Mouse (Mus musculus): ENCODE measurements around the gene Gm26566. TPM values are rescaled to one million over a fixed set of nuclear protein-coding genes. Genes with fewer than 3 reads are reported as not detected.
A peak's percentile ranks its signal among the peaks of the same experiment; 100 is the strongest.

Gene Gm26566
- polyA plus RNA-seq, 1 experiment from 2014 or later, result 2.1 TPM

DNA sequence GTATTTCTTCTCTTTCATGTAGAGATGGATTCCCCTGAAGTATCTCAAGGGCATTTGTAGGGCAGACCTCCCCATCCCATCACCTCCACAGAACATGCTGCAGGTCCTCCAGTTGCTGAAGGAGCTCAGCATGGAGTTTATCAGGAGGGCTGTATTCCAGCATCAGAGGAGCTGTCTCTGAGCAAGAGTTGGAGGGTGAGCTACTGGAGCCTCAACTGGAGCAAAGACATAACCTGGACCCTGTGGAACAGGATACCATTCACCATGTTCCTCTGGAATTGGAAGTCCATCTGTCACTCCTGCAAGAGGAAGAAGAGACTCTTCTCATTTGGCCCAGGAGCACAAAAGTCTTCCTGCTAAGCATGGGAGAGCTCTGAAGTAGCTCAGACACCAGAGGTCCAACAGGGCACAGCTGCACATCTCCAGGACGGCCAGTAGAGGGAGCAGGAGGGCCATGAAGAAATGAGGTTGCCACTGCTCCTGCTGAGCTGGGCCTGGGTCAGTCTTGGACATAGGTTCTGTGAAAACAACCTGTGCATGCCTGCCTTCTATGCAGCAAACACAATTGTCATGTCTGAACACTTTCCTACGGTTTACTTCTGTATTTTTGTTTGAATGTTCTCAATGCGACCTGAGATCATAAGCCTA is 25.2 kb upstream of the Gm26566 start:
- no peaks in the 10 kb centered on the region for H3K27me3 ChIP-seq (ENCODE audit: control insufficient read depth, insufficient read depth, low read length)
- H3K36me3 ChIP-seq (ENCODE audit: control insufficient read depth, insufficient read depth, low read length), result no peaks in the 10 kb centered on the region
- no peaks in the 10 kb centered on the region for H3K4me1 ChIP-seq (ENCODE audit: control insufficient read depth, insufficient read depth, low read length)
- no peak overlapping the region for H3K9ac ChIP-seq (ENCODE audit: low read length)
- peak; percentile 76 for DNase-seq (ENCODE audit: low spot score)
- ATAC-seq (ENCODE audit: insufficient read depth, low FRiP score, low TSS enrichment), result peak; percentile 71; the same call in 1 of the 2 replicates
- H3K4me3 ChIP-seq (ENCODE audit: low read depth, low read length), result no peak overlapping the region
- WGBS, result 25% methylated on average over 3 of the region's 3 CpGs
- H3K27ac ChIP-seq (ENCODE audit: low read depth, low read length), result no peak overlapping the region
- H3K4me2 ChIP-seq (ENCODE audit: low read depth), result no peak overlapping the region
- no peaks in the 10 kb centered on the region for H3K9me3 ChIP-seq (ENCODE audit: control insufficient read depth, low read length)

DNA sequence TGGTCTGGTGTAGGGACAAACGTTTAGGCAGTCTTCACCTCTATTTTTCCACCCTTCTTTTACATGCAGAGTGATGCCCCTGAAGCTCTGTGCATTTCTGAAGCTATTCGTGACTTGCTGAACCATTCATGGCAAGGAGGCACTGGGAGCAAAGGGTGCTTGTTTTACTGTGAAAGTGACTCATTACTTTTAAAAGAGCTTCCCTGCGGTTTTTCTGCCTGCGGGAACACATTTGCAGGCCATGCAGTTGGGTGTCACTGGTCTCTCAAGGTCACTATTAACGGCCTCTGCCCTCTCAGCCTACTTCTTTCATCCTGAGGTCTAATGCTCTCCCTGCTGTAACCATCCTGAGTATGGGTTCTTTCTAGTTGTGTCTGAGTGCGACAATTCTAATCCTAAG is 24.5 kb upstream of the Gm26566 start:
- H3K4me1 ChIP-seq (ENCODE audit: control insufficient read depth, insufficient read depth, low read length), result no peaks in the 10 kb centered on the region
- H3K36me3 ChIP-seq (ENCODE audit: control insufficient read depth, insufficient read depth, low read length), result no peaks in the 10 kb centered on the region
- H3K9me3 ChIP-seq (ENCODE audit: control insufficient read depth, low read length), result no peaks in the 10 kb centered on the region
- no peak overlapping the region for H3K4me2 ChIP-seq (ENCODE audit: low read depth)
- no peak overlapping the region for H3K4me3 ChIP-seq (ENCODE audit: low read depth, low read length)
- ATAC-seq (ENCODE audit: insufficient read depth, low FRiP score, low TSS enrichment), result no peak
- no peaks in the 10 kb centered on the region for H3K27me3 ChIP-seq (ENCODE audit: control insufficient read depth, insufficient read depth, low read length)
- no peak for DNase-seq (ENCODE audit: low spot score)
- WGBS, result 53% methylated on average over 6 of the region's 6 CpGs
- no peak overlapping the region for H3K27ac ChIP-seq (ENCODE audit: low read depth, low read length)
- no peak overlapping the region for H3K9ac ChIP-seq (ENCODE audit: low read length)

DNA sequence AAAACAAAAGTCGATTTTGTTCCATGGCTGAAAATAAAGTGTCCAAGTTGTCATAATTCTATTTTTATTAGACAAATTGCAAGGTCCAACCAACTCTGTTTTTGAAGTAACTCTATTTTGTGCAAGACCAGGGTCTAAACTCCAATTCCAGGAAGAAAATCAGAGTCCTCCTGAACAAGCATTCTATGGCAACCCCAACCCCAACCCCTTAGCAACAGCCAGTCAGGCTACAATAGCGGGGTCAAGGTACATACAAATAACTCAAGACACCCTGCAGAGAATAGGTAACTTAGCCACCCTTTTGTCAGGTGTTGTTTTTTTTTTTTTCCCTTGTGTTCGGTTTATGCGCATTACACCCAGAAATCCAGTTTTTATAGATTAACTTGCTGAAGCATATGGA is 23.9 kb upstream of the Gm26566 start:
- Histone ChIP-seq H3K9ac (ENCODE audit: low read length) (no peak overlapping the region), H3K4me2 (ENCODE audit: low read depth) (no peak overlapping the region), H3K4me3 (ENCODE audit: low read depth, low read length) (no peak overlapping the region), H3K27ac (ENCODE audit: low read depth, low read length) (no peak overlapping the region), H3K27me3 (ENCODE audit: control insufficient read depth, insufficient read depth, low read length) (no peaks in the 10 kb centered on the region), H3K4me1 (ENCODE audit: control insufficient read depth, insufficient read depth, low read length) (no peaks in the 10 kb centered on the region), H3K9me3 (ENCODE audit: control insufficient read depth, low read length) (no peaks in the 10 kb centered on the region), H3K36me3 (ENCODE audit: control insufficient read depth, insufficient read depth, low read length) (no peaks in the 10 kb centered on the region)
- ATAC-seq (ENCODE audit: insufficient read depth, low FRiP score, low TSS enrichment) (no peak), DNase-seq (ENCODE audit: low spot score) (no peak)
- WGBS, result 81% methylated on average over 4 of the region's 4 CpGs

DNA sequence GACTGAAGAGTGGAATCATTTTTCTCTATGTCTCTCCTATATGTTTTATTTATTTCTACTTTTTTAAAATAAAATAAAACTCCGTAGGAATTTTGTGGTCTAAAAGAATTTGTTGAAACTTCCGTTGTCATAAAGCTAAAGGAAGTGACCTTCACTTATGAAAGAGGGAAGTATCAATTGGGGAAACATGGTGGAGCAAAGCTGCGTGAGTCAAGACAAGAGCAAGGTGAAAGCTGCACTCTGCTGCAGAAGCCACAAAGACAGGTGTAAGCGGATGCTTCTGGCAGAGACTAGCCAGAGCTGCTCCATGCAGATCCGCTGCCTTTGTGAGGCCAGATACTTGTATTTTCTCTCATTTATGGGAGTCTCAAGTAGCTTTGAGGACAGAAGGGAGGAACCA is 22.8 kb upstream of the Gm26566 start:
- H3K4me1 ChIP-seq (ENCODE audit: control insufficient read depth, insufficient read depth, low read length), result no peaks in the 10 kb centered on the region
- H3K4me3 ChIP-seq (ENCODE audit: low read depth, low read length), result no peak overlapping the region
- no peak for ATAC-seq (ENCODE audit: insufficient read depth, low FRiP score, low TSS enrichment)
- H3K27me3 ChIP-seq (ENCODE audit: control insufficient read depth, insufficient read depth, low read length), result no peaks in the 10 kb centered on the region
- H3K9ac ChIP-seq (ENCODE audit: low read length), result no peak overlapping the region
- DNase-seq (ENCODE audit: low spot score), result no peak
- H3K9me3 ChIP-seq (ENCODE audit: control insufficient read depth, low read length), result no peaks in the 10 kb centered on the region
- no peaks in the 10 kb centered on the region for H3K36me3 ChIP-seq (ENCODE audit: control insufficient read depth, insufficient read depth, low read length)
- H3K27ac ChIP-seq (ENCODE audit: low read depth, low read length), result no peak overlapping the region
- WGBS, result 85% methylated on average over 5 of the region's 5 CpGs
- no peak overlapping the region for H3K4me2 ChIP-seq (ENCODE audit: low read depth)

DNA sequence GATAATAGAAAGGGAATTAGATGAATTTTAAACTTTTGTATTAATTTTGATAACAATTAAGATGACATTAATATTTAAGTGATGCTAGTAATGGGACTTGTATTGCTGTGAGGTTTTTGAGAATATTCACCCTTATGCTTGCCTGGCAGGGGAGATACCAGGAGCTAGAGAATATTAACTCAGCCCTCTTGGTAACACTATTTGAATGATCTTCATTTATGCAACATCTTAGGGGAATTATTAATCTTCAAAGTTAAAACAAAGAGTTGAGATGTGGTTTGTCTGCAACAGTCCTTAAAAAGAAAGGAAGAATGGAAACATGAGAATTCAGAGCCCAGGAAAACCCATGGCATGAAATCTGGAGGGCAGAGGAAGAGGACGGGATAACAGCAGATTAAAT is 22.3 kb upstream of the Gm26566 start:
- no peak overlapping the region for H3K4me2 ChIP-seq (ENCODE audit: low read depth)
- 86% methylated on average over 1 of the region's 1 CpGs for WGBS
- H3K4me1 ChIP-seq (ENCODE audit: control insufficient read depth, insufficient read depth, low read length), result no peaks in the 10 kb centered on the region
- no peak overlapping the region for H3K27ac ChIP-seq (ENCODE audit: low read depth, low read length)
- H3K4me3 ChIP-seq (ENCODE audit: low read depth, low read length), result no peak overlapping the region
- no peaks in the 10 kb centered on the region for H3K36me3 ChIP-seq (ENCODE audit: control insufficient read depth, insufficient read depth, low read length)
- ATAC-seq (ENCODE audit: insufficient read depth, low FRiP score, low TSS enrichment), result no peak
- DNase-seq (ENCODE audit: low spot score), result no peak
- no peaks in the 10 kb centered on the region for H3K9me3 ChIP-seq (ENCODE audit: control insufficient read depth, low read length)
- H3K9ac ChIP-seq (ENCODE audit: low read length), result no peak overlapping the region
- no peaks in the 10 kb centered on the region for H3K27me3 ChIP-seq (ENCODE audit: control insufficient read depth, insufficient read depth, low read length)

DNA sequence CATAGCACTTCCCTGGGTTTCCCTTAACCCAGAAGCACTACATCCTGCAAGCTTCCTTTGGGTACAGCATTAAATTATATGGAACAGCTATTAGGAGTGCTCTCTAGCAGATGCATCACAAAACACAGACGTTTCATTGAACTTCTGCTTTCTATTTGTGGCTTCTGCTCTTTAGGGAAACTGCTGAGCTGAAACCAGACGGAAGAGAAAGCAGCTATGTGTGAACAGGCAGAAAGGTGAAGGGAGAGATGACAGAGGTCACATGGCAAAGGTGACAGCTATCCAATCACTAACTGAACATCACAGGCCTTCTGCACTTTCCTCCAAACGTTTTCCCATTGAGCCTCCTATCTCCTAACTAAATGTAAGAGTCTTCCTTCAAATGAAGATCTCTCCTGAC is 15.7 kb upstream of the Gm26566 start:
- 50% methylated on average over 3 of the region's 3 CpGs for WGBS
- Histone ChIP-seq H3K4me1 (ENCODE audit: control insufficient read depth, insufficient read depth, low read length) (no peaks in the 10 kb centered on the region), H3K27me3 (ENCODE audit: control insufficient read depth, insufficient read depth, low read length) (no peaks in the 10 kb centered on the region), H3K4me2 (ENCODE audit: low read depth) (no peak overlapping the region), H3K9ac (ENCODE audit: low read length) (no peak overlapping the region), H3K4me3 (ENCODE audit: low read depth, low read length) (no peak overlapping the region), H3K9me3 (ENCODE audit: control insufficient read depth, low read length) (no peaks in the 10 kb centered on the region), H3K27ac (ENCODE audit: low read depth, low read length) (no peak overlapping the region), H3K36me3 (ENCODE audit: control insufficient read depth, insufficient read depth, low read length) (no peaks in the 10 kb centered on the region)
- ATAC-seq (ENCODE audit: insufficient read depth, low FRiP score, low TSS enrichment) (no peak), DNase-seq (ENCODE audit: low spot score) (no peak)

DNA sequence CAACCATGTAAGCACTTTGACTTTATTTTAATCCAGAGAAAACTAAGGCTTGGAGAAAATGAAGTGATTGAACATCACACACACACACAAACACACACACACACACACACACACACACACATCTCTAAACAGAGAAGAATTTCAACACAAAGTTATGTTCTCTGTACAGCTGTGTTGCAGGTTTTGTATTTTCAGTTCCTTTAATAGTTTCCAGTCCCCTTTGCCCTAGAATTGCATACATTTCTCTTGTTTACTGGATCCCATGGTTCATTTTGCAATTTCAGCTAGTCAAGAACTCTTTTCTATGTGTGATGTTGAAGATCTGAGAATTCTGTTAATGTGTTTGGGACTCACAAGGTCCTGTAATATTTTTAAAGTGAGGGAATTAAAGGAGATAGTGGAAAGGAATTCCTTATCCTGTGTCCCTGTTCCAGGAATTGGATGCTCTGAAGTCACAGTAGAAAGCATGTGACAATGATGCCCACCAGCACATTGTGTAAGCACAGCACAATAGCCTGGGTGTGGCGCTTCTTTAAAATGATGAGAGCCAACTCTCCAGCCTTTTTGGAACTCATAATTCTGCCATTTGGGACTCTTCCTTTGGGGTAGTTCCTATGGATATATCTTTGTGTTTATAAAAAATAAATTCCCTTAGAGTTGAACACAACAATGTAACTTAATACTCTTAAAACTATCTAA is 14.3 kb upstream of the Gm26566 start:
- Histone ChIP-seq H3K4me3 (ENCODE audit: low read depth, low read length) (no peak overlapping the region), H3K9ac (ENCODE audit: low read length) (no peak overlapping the region), H3K27me3 (ENCODE audit: control insufficient read depth, insufficient read depth, low read length) (no peaks in the 10 kb centered on the region), H3K36me3 (ENCODE audit: control insufficient read depth, insufficient read depth, low read length) (no peaks in the 10 kb centered on the region), H3K27ac (ENCODE audit: low read depth, low read length) (no peak overlapping the region), H3K9me3 (ENCODE audit: control insufficient read depth, low read length) (no peaks in the 10 kb centered on the region), H3K4me1 (ENCODE audit: control insufficient read depth, insufficient read depth, low read length) (no peaks in the 10 kb centered on the region), H3K4me2 (ENCODE audit: low read depth) (no peak overlapping the region)
- WGBS, result 94% methylated on average over 1 of the region's 1 CpGs
- no peak for ATAC-seq (ENCODE audit: insufficient read depth, low FRiP score, low TSS enrichment)
- no peak for DNase-seq (ENCODE audit: low spot score)

DNA sequence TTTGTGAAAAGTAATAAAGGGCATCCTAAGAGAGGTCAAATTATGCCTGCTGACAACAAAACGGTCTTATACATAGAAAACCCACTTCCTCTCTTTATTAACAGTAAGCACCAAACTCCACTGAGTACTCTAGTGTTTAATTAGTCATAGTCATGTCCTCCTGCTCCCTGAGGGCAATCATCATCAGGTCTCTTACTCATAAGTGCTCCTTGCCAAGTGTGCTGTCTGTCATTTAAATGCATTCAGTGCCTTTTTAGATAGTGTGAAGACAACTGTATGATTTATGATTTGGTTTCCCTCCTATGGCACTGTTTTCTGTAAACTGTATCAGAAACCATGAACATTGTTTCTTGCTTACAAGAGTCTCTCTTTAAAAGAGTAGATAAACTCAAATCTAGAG is 7.3 kb upstream of the Gm26566 start:
- peaks cover 4% of the 10 kb centered on the region for H3K36me3 ChIP-seq (ENCODE audit: control insufficient read depth, insufficient read depth, low read length)
- H3K4me1 ChIP-seq (ENCODE audit: control insufficient read depth, insufficient read depth, low read length), result peaks cover 8% of the 10 kb centered on the region; the same call in 1 of the 2 replicates
- H3K27ac ChIP-seq (ENCODE audit: low read depth, low read length), result no peak overlapping the region
- ATAC-seq (ENCODE audit: insufficient read depth, low FRiP score, low TSS enrichment) (no peak), DNase-seq (ENCODE audit: low spot score) (no peak)
- no peaks in the 10 kb centered on the region for H3K9me3 ChIP-seq (ENCODE audit: control insufficient read depth, low read length)
- H3K9ac ChIP-seq (ENCODE audit: low read length), result no peak overlapping the region
- no peak overlapping the region for H3K4me2 ChIP-seq (ENCODE audit: low read depth)
- no peak overlapping the region for H3K4me3 ChIP-seq (ENCODE audit: low read depth, low read length)
- WGBS, result 88% methylated on average over 1 of the region's 1 CpGs
- H3K27me3 ChIP-seq (ENCODE audit: control insufficient read depth, insufficient read depth, low read length), result no peaks in the 10 kb centered on the region

DNA sequence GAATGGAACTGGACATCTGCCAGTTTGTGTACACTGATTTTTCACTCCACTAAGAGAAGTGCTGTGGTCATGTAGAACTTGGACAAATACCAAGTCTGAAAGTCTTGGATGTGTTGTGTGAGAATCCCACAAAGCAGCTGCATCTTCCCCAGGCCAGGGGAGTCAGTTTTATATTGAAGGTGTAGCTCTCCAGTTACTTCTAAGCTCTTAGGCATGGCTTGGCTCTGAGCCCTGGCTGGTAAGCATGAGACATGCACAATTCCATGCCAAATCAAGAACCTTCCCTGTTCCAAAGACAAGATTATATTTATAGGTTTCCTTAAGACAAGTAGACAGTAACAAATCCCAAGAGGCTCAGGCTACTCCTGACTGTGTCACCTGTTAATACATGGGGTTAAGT is 6.5 kb upstream of the Gm26566 start:
- ATAC-seq (ENCODE audit: insufficient read depth, low FRiP score, low TSS enrichment) (no peak), DNase-seq (ENCODE audit: low spot score) (no peak)
- peaks cover 4% of the 10 kb centered on the region for H3K36me3 ChIP-seq (ENCODE audit: control insufficient read depth, insufficient read depth, low read length)
- H3K9ac ChIP-seq (ENCODE audit: low read length), result no peak overlapping the region
- H3K4me1 ChIP-seq (ENCODE audit: control insufficient read depth, insufficient read depth, low read length), result peaks cover 12% of the 10 kb centered on the region; the same call in 1 of the 2 replicates
- no peak overlapping the region for H3K4me3 ChIP-seq (ENCODE audit: low read depth, low read length)
- H3K27ac ChIP-seq (ENCODE audit: low read depth, low read length), result no peak overlapping the region
- no peaks in the 10 kb centered on the region for H3K27me3 ChIP-seq (ENCODE audit: control insufficient read depth, insufficient read depth, low read length)
- no peaks in the 10 kb centered on the region for H3K9me3 ChIP-seq (ENCODE audit: control insufficient read depth, low read length)
- no peak overlapping the region for H3K4me2 ChIP-seq (ENCODE audit: low read depth)

All from neural tube, embryonic 11.5 days (tissue).